ENCODE assay signal across 21 mouse cellular contexts in genomic region chr10:119616078-119616477, GRCm38 (mm10).
DNase-seq lines count a peak whose midpoint lies in the region; ATAC-seq and TF ChIP-seq lines count a peak whose summit lies in the region.
"Had no signal": no experiment of that assay in that cellular context is flagged by ENCODE, and none has a peak within 500 bp of the region (broad histone marks: within the 10 kb centered on the region; RNA-seq: fewer than 3 reads in every experiment).

No protein-coding gene starts in this region.

- TF ChIP-seq CTCF in midbrain, postnatal 0 days (IDR thresholded peaks at IDR 0.05): no peak
- no peak for TF ChIP-seq CTCF in CH12.LX (conservative IDR thresholded peaks at IDR 0.05 in 1 of 2, IDR thresholded peaks at IDR 0.05 in 1 of 2; ENCODE audit: low read depth in 2 of 2, low read length in 2 of 2)

- 0 out of 2 replicates have a peak overlapping the region, but pooled peaks have one; percentile 64 for H3K27ac ChIP-seq in heart, embryonic 12.5 days (ENCODE audit: poor library complexity, severe bottlenecking)
- H3K27ac ChIP-seq in midbrain, embryonic 13.5 days: no peak overlapping the region
- no peak overlapping the region for H3K27ac ChIP-seq in midbrain, postnatal 0 days (ENCODE audit: low read depth, low read length)
- peak overlapping the region; percentile 97 for H3K27ac ChIP-seq in CH12.LX (ENCODE audit: insufficient read depth, low read depth)
- H3K27ac ChIP-seq: embryonic facial prominence, embryonic 10.5 days; forebrain, embryonic 13.5 days; forebrain, embryonic 15.5 days had no signal

- H3K4me3 ChIP-seq in heart, embryonic 12.5 days: no peak overlapping the region
- H3K4me3 ChIP-seq in midbrain, embryonic 13.5 days (replicated peaks): no peak overlapping the region
- no peak overlapping the region for H3K4me3 ChIP-seq in midbrain, postnatal 0 days (ENCODE audit: low read depth, low read length)
- no peak overlapping the region for H3K4me3 ChIP-seq in CH12.LX (replicated peaks in 1 of 3; ENCODE audit: low read depth in 2 of 3, low read length in 2 of 3, poor library complexity in 1 of 3)
- H3K4me3 ChIP-seq: embryonic facial prominence, embryonic 10.5 days; embryonic facial prominence, embryonic 12.5 days; forebrain, embryonic 13.5 days; forebrain, embryonic 15.5 days had no signal

- 80% methylated on average over 3 of the region's 3 CpGs for WGBS in heart, embryonic 12.5 days
- WGBS in midbrain, embryonic 13.5 days: 74% methylated on average over 3 of the region's 3 CpGs
- 72% methylated on average over 3 of the region's 3 CpGs for WGBS in midbrain, postnatal 0 days

- H3K27me3 ChIP-seq in heart, embryonic 12.5 days (replicated peaks): no peaks in the 10 kb centered on the region
- H3K27me3 ChIP-seq in midbrain, embryonic 13.5 days: no peaks in the 10 kb centered on the region
- H3K27me3 ChIP-seq in midbrain, postnatal 0 days (ENCODE audit: insufficient read depth, low read length): no peaks in the 10 kb centered on the region
- no peaks in the 10 kb centered on the region for H3K27me3 ChIP-seq in CH12.LX (replicated peaks)
- H3K27me3 ChIP-seq: embryonic facial prominence, embryonic 12.5 days; forebrain, embryonic 13.5 days; forebrain, embryonic 15.5 days; Patski had no signal

- no peak for TF ChIP-seq POLR2A in CH12.LX (IDR thresholded peaks at IDR 0.05; ENCODE audit: low read depth, low read length)

- H3K9ac ChIP-seq in heart, embryonic 12.5 days: no peak overlapping the region
- H3K9ac ChIP-seq in midbrain, embryonic 13.5 days (replicated peaks): no peak overlapping the region
- H3K9ac ChIP-seq in midbrain, postnatal 0 days (replicated peaks; ENCODE audit: low read length, poor library complexity, severe bottlenecking): no peak overlapping the region
- H3K9ac ChIP-seq in CH12.LX (ENCODE audit: insufficient read depth, low read depth): no peak overlapping the region
- H3K9ac ChIP-seq: embryonic facial prominence, embryonic 12.5 days; forebrain, embryonic 13.5 days; forebrain, embryonic 15.5 days had no signal

- in situ Hi-C loops in CH12.LX (cut with MboI; ENCODE audit: low pct_ligation_motif_present, low pct_unique_long_range_greater_than_20kb, low sequenced_read_pairs): no loop called here

- peak; percentile 81 for TF ChIP-seq EP300 in CH12.LX (IDR thresholded peaks at IDR 0.05; ENCODE audit: low read length)

- dilution Hi-C loops in CH12.LX (cut with MboI; ENCODE audit: extremely low pct_ligation_motif_present, extremely low pct_unique_long_range_greater_than_20kb, low sequenced_read_pairs): no loop called here

- H3K4me1 ChIP-seq in heart, embryonic 12.5 days (replicated peaks): peaks cover 17% of the 10 kb centered on the region
- peaks cover 14% of the 10 kb centered on the region for H3K4me1 ChIP-seq in midbrain, embryonic 13.5 days (replicated peaks)
- H3K4me1 ChIP-seq in midbrain, postnatal 0 days (ENCODE audit: insufficient read depth, low read length): no peaks in the 10 kb centered on the region; the same call in 1 of the 2 replicates
- peaks cover 15 to 57% of the 10 kb centered on the region in 2 experiments for H3K4me1 ChIP-seq in CH12.LX (ENCODE audit: control insufficient read depth in 1 of 2, insufficient read depth in 2 of 2)

- H3K4me2 ChIP-seq in heart, embryonic 12.5 days: no peak overlapping the region
- H3K4me2 ChIP-seq in midbrain, embryonic 13.5 days (replicated peaks): no peak overlapping the region
- no peak overlapping the region for H3K4me2 ChIP-seq in midbrain, postnatal 0 days (ENCODE audit: low read depth, low read length, poor library complexity, severe bottlenecking)
- H3K4me2 ChIP-seq in CH12.LX (ENCODE audit: insufficient read depth, low read depth, poor library complexity, severe bottlenecking): peak overlapping the region; percentile 79
- H3K4me2 ChIP-seq: embryonic facial prominence, embryonic 12.5 days; forebrain, embryonic 13.5 days; forebrain, embryonic 15.5 days had no signal

- H3K9me3 ChIP-seq in heart, embryonic 12.5 days (replicated peaks): no peaks in the 10 kb centered on the region
- no peaks in the 10 kb centered on the region for H3K9me3 ChIP-seq in midbrain, embryonic 13.5 days
- H3K9me3 ChIP-seq in midbrain, postnatal 0 days (ENCODE audit: low read length): no peaks in the 10 kb centered on the region
- no peaks in the 10 kb centered on the region for H3K9me3 ChIP-seq in CH12.LX (replicated peaks; ENCODE audit: low read length)
- H3K9me3 ChIP-seq: embryonic facial prominence, embryonic 10.5 days; embryonic facial prominence, embryonic 12.5 days; forebrain, embryonic 13.5 days; forebrain, embryonic 15.5 days had no signal

- no peak for DNase-seq in heart, adult 18-20 months
- no peak for DNase-seq in midbrain, postnatal 0 days (ENCODE audit: low spot score)
- peak; percentile 81 for DNase-seq in CH12.LX (ENCODE audit: extremely low read depth)
- DNase-seq in gastrocnemius, postnatal 25 days: no peak
- DNase-seq: adrenal gland, adult 8-10 months; adrenal gland, postnatal 14 days; adrenal gland, postnatal 36 days; cerebellum, adult 11-12 months; cerebellum, adult 2 months; cerebellum, adult 9-10 months; cerebellum, postnatal 10 days; cerebellum, postnatal 25 days had no signal

- ATAC-seq in heart, embryonic 12.5 days (ENCODE audit: insufficient number of reproducible peaks, low FRiP score): no peak
- ATAC-seq in midbrain, embryonic 13.5 days: 0 out of 2 replicates have a peak, but pooled peaks have one; percentile 13
- ATAC-seq in midbrain, postnatal 0 days (ENCODE audit: low FRiP score): no peak
- ATAC-seq: activated CD4-positive, CD25-positive, alpha-beta regulatory T cell, adult 4 months had no signal

- H3K79me2 ChIP-seq in CH12.LX (replicated peaks; ENCODE audit: control insufficient read depth, extremely low read depth, insufficient read depth, poor library complexity, severe bottlenecking): no peaks in the 10 kb centered on the region

- no peaks in the 10 kb centered on the region for H3K36me3 ChIP-seq in heart, embryonic 12.5 days
- H3K36me3 ChIP-seq in midbrain, embryonic 13.5 days: no peaks in the 10 kb centered on the region
- no peaks in the 10 kb centered on the region for H3K36me3 ChIP-seq in midbrain, postnatal 0 days (ENCODE audit: insufficient read depth, low read length)
- no peaks in the 10 kb centered on the region for H3K36me3 ChIP-seq in CH12.LX (replicated peaks in 1 of 2; ENCODE audit: control insufficient read depth in 1 of 2, insufficient read depth in 1 of 2, low read length in 1 of 2)
- H3K36me3 ChIP-seq: embryonic facial prominence, embryonic 10.5 days; embryonic facial prominence, embryonic 12.5 days; forebrain, embryonic 15.5 days; G1E had no signal

- no peak for TF ChIP-seq RAD21 in CH12.LX (IDR thresholded peaks at IDR 0.05; ENCODE audit: low read depth, low read length)

TF ChIP-seq in CH12.LX, 34 proteins besides CTCF, POLR2A, EP300 and RAD21:
- 0 out of 2 replicates have a peak, but pooled peaks have one; percentile 54 for TF ChIP-seq MEF2A (IDR thresholded peaks at IDR 0.05; ENCODE audit: borderline replicate concordance, low read depth, low read length)
- TF ChIP-seq ZC3H11A (IDR thresholded peaks at IDR 0.05; ENCODE audit: low read depth, low read length): no peak
- TF ChIP-seq TCF12 (IDR thresholded peaks at IDR 0.05; ENCODE audit: low read depth, low read length): 0 out of 2 replicates have a peak, but pooled peaks have one; percentile 25
- TF ChIP-seq IRF4 (IDR thresholded peaks at IDR 0.05; ENCODE audit: low read depth, low read length): peak; percentile 72
- TF ChIP-seq CHD2 (IDR thresholded peaks at IDR 0.05; ENCODE audit: low read length): no peak
- peak; percentile 45; the same call in 1 of the 2 replicates for TF ChIP-seq SIN3A (IDR thresholded peaks at IDR 0.05; ENCODE audit: low read length)
- TF ChIP-seq ETS1 (conservative IDR thresholded peaks at IDR 0.05; ENCODE audit: low read depth, low read length): peak; percentile 47

Comparison
In these comparisons a context has a peak if more than half of its experiments do, and no peak if none do; other contexts are left out.
1. H3K27ac ChIP-seq: peak in heart, embryonic 12.5 days (single experiment) and CH12.LX (single experiment); none in midbrain, embryonic 13.5 days (single experiment) and midbrain, postnatal 0 days (single experiment).